Mouse (Mus musculus): ENCODE data around the gene Gm4567. TPM values are rescaled to one million over a fixed set of nuclear protein-coding genes. Genes with fewer than 3 reads are reported as not detected.
"Not testable (repeated sequence)": the region's sequence is repeated elsewhere in the genome, so short reads cannot be mapped to it uniquely, and the experiment has no call there.

Gene Gm4567
- not detected for total RNA-seq (2021)

DNA sequence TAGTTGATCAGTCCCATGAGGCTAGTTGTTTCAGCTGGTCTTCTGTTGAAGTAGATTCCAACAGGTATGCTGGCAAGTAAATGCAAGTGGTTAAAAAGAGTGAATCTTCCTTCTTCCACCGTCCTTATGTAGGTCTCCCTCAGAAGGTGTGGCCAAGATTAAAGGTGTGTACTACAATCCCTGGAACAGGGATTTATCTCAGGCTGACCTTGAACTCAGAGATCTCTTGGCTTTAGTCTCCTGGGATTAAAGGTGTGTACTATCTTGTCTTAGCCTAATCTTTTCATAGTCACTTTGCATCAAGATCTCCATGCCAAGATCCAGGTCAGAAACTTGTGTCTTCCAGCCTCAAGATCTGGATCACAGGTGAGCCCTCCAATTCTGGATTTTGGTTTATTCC lies at the start of gene Gm4567:
Gene Gm4567, minus strand, starts transcription at position 101 of the 400 bp plus-strand sequence.
- DNase-seq: not testable (repeated sequence)

DNA sequence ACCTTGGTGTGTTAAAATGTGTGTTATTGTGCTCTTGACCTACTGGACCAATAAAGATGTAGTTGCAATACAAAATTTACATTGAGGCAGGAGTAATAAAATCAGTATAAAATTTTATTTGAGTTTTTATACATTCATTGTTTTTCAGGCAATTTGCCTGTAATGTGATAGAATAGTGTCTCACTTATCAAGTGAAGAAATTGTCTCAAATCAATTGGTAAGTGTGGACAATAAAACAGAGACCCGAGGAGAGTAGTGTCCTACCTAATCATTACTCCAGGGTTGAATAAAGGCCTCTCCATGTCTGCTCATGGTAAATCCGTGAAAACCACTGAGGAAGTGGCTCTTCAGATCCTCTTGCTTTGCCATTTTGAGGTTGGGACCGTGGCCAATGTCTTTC lies 41.9 kb upstream of the Gm4567 start, which contains the start of gene Vmn1r157:
Gene Vmn1r157, plus strand, starts transcription at position 301 of the 400 bp plus-strand sequence.
- intact Hi-C loops (cut with DNase I); DNase-seq: not testable (repeated sequence)

More for the DNA sequence above, at the start of gene Gm4567:
- intact Hi-C loops (cut with DNase I): not testable (repeated sequence)

DNA sequence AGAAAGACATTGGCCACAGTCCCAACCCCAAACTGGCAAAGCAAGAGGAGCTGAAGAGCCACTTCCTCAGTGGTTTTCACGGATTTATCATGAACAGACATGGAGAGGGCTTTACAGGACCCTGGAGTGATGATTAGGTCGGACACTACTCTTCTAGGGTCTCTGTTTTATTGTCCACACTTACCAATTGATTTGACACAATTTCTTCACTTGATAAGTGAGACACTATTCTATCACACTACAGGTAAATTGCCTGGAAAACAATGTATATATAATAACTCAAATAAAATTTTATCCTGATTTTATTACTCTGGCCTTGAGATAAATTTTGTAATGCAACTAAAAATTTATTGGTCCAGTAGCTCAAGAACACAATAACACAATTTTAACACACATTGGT lies 27.3 kb downstream of the Gm4567 start, which contains the start of gene Gm8693:
Gene Gm8693, minus strand, starts transcription at position 101 of the 400 bp plus-strand sequence.
- DNase-seq; intact Hi-C loops (cut with DNase I): not testable (repeated sequence)

Other genes starting within 250 kb of the Gm4567 start
- gene Vmn1r151, start 220.0 kb downstream of the Gm4567 start, total RNA-seq (2021): not detected
- gene Vmn1r152, start 196.7 kb downstream of the Gm4567 start, total RNA-seq (2021): not detected
- gene Gm8677, start 184.8 kb downstream of the Gm4567 start, total RNA-seq (2021): not detected
- not detected for gene Gm4201, start 154.4 kb downstream of the Gm4567 start, total RNA-seq (2021)
- gene Gm4565, start 131.6 kb downstream of the Gm4567 start, total RNA-seq (2021): not detected
- not detected for gene Vmn1r155, start 61.7 kb downstream of the Gm4567 start, total RNA-seq (2021)
- gene Gm8693, start 27.4 kb downstream of the Gm4567 start, total RNA-seq (2021): not detected
- gene Vmn1r157, start 42.0 kb upstream of the Gm4567 start, total RNA-seq (2021): not detected
- gene Vmn1r158, start 71.1 kb upstream of the Gm4567 start, total RNA-seq (2021): not detected
- gene Vmn1r159, start 123.9 kb upstream of the Gm4567 start, total RNA-seq (2021): not detected
- not detected for gene Vmn1r160, start 151.5 kb upstream of the Gm4567 start, total RNA-seq (2021)

Data from left cerebral cortex, postnatal 4 days (tissue).